Mouse (Mus musculus) embryonic facial prominence, embryonic 14.5 days (tissue): ENCODE data around the gene Gdpd3. TPM values are rescaled to one million over a fixed set of nuclear protein-coding genes. Genes with fewer than 3 reads are reported as not detected.
"Not testable (repeated sequence)": the region's sequence is repeated elsewhere in the genome, so short reads cannot be mapped to it uniquely, and the experiment has no call there.

Experiments
- ATAC-seq: fragments of 200-750 bp; cut with Nextera tagmentation; 2 replicates; pipeline ENCODE4 v1.8.0; 2017; ENCODE audit warnings: low read depth, moderate number of reproducible peaks, moderate TSS enrichment
- DNase-seq: peaks from one replicate; pipeline ENCODE4 v3.0.0-alpha.2; 2015; ENCODE audit warnings: low spot score
- H3K27ac ChIP-seq: fragments of 300-500 bp; sonication (generic); replicated peaks from 2 replicates; pipeline ENCODE4 v1.5.1; 2014; ENCODE audit warnings: low read depth, mild to moderate bottlenecking, low read length, moderate library complexity
- H3K27me3 ChIP-seq: fragments of 300-500 bp; sonication (generic); replicated peaks from 2 replicates; pipeline ENCODE4 v1.6.1; 2014; ENCODE audit warnings: low read length; ENCODE audit not compliant: control insufficient read depth, insufficient read depth
- H3K36me3 ChIP-seq: fragments of 300-500 bp; sonication (generic); 2 replicates; pipeline ENCODE4 v1.6.1; 2014; ENCODE audit warnings: low read length, mixed read lengths; ENCODE audit not compliant: control insufficient read depth, insufficient read depth
- H3K4me1 ChIP-seq: fragments of 300-500 bp; sonication (generic); 2 replicates; pipeline ENCODE4 v1.6.1; 2014; ENCODE audit warnings: antibody characterized with exemption, low read length; ENCODE audit not compliant: control insufficient read depth, insufficient read depth
- H3K4me2 ChIP-seq: fragments of 300-500 bp; sonication (generic); 2 replicates; pipeline ENCODE4 v1.6.1; 2014; ENCODE audit warnings: low read depth, mild to moderate bottlenecking, low read length, moderate library complexity, mixed read lengths
- H3K4me3 ChIP-seq: fragments of 300-500 bp; sonication (generic); 2 replicates; pipeline ENCODE4 v1.5.1; 2014; ENCODE audit warnings: low read depth, mild to moderate bottlenecking, low read length
- H3K9ac ChIP-seq: fragments of 300-500 bp; sonication (generic); 2 replicates; pipeline ENCODE4 v1.6.1; 2014; ENCODE audit warnings: low read depth, mild to moderate bottlenecking, low read length, moderate library complexity, mixed read lengths
- H3K9me3 ChIP-seq: fragments of 300-500 bp; sonication (generic); 2 replicates; pipeline ENCODE4 v1.6.1; 2016; ENCODE audit warnings: low read length; ENCODE audit not compliant: control insufficient read depth
- WGBS: fragments of 180-500 bp; shearing (Covaris S2); extraction: QIAGEN DNeasy Blood & Tissue Kit; methylation state at CpG from one replicate; pipeline ENCODE4 v1.1.7; 2014; 5-methylcytosine and 5-hydroxymethylcytosine counted together
- polyA plus RNA-seq: library from polyadenylated mRNA; unstranded; fragments of >200 nt; fragmentation: Nextera tagmentation; extraction: Ambion mirVana; gene quantifications from 2 replicates; pipeline ENCODE4 v1.2.1, GENCODE M21; 2014

The Gdpd3 gene
- 2.1 and 5.1 TPM in 2 replicates for polyA plus RNA-seq

DNA sequence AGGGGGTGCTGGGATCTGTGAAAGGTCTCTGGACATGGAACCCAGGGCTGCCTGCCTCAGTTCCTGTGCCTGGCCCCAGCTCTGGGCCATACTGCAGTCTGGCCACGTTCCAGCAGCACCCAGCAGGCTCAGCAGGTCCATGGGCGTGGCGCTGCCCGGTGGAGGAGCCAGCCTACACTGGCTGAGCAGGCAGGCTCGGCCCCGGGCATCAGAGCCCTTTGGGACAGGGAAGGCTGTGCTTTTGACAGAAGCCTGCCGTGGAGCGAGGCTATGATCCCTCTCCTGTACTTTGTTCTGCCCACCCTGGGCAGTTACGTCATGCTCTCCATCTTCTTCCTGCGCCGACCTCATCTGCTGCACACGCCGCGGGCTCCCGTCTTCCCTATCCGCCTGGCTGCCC lies at the start of gene Gdpd3:
Gene Gdpd3 (plus strand): TSS at position 134 of the 400 bp plus-strand sequence.
- no peaks in the 10 kb centered on the region for H3K27me3 ChIP-seq
- ATAC-seq (no peak), DNase-seq (no peak)
- H3K36me3 ChIP-seq: peaks cover 83% of the 10 kb centered on the region
- no peak within 1 kb of the TSS for H3K27ac ChIP-seq
- 98% methylated on average over 12 of the region's 16 CpGs for WGBS
- H3K9ac ChIP-seq: no peak within 1 kb of the TSS
- H3K4me3 ChIP-seq: no peak within 1 kb of the TSS
- 0 out of 2 replicates have a peak, but pooled peaks cover 2% of the 10 kb centered on the region for H3K4me1 ChIP-seq
- no peaks in the 10 kb centered on the region for H3K9me3 ChIP-seq
- no peak within 1 kb of the TSS for H3K4me2 ChIP-seq

DNA sequence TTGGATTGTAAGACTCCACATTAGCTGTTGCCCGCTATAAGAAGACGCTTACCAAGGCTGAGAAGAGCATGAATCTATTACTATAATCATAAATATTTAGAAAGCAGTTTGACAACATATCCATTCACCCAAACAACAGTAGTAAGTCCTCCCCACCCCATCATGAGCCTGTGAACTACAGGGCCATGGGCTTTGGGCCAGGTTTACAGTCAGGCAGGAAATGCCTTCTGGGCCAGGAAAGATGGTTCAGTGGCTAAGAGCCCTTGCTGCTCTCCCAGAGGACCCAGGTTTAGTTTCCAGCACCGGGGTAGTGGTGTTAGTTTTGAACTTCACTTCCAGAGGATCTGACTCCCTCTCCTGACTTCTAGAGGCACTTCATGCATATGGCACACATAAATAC lies 48.6 kb upstream of the Gdpd3 start:
- DNase-seq (no peak), ATAC-seq (no peak)
- Histone ChIP-seq H3K36me3 (no peaks in the 10 kb centered on the region), H3K4me2 (no peak overlapping the region), H3K27me3 (no peaks in the 10 kb centered on the region), H3K9me3 (no peaks in the 10 kb centered on the region), H3K4me3 (no peak overlapping the region), H3K9ac (no peak overlapping the region), H3K27ac (no peak overlapping the region), H3K4me1 (no peaks in the 10 kb centered on the region)
- 80% methylated on average over 3 of the region's 3 CpGs for WGBS

DNA sequence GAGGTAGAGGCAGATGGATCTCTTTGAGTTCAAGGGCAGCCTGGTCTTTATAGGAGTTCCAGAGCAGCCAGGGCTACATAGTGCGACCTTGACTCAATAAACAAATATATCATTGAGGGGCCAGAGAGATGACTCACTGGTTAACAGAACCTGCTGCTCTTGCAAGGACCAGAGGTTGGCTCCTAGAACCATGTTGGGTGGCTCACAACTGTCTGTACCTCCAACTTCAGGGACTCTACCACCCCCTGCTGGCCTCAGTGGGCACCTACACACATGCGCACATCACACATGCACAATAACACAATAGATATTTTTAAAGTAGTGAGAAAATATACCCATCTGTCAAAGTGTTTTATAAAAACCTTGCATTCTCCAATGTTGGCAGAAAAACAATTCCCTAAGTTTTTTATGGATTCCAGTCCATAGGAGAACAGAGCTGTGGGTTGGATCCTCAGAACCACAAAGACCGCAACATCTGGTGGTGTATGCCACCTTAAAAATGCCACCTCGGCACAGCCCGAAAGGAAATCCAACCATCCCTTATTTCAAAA lies 47.3 kb upstream of the Gdpd3 start:
- no peaks in the 10 kb centered on the region for H3K9me3 ChIP-seq
- no peaks in the 10 kb centered on the region for H3K36me3 ChIP-seq
- WGBS: 94% methylated on average over 5 of the region's 5 CpGs
- no peak overlapping the region for H3K9ac ChIP-seq
- no peak overlapping the region for H3K4me3 ChIP-seq
- no peaks in the 10 kb centered on the region for H3K27me3 ChIP-seq
- H3K27ac ChIP-seq: no peak overlapping the region
- ATAC-seq (no peak), DNase-seq (no peak)
- no peak overlapping the region for H3K4me2 ChIP-seq
- H3K4me1 ChIP-seq: no peaks in the 10 kb centered on the region

- H3K9me3 ChIP-seq: no peaks in the 10 kb centered on the region
- no peak for DNase-seq
- H3K36me3 ChIP-seq: no peaks in the 10 kb centered on the region
- 82% methylated on average over 12 of the region's 13 CpGs for WGBS
- H3K4me3 ChIP-seq: no peak overlapping the region
- H3K4me1 ChIP-seq: no peaks in the 10 kb centered on the region
- no peak for ATAC-seq
- H3K27ac ChIP-seq: no peak overlapping the region
- H3K9ac ChIP-seq: no peak overlapping the region
- H3K4me2 ChIP-seq: no peak overlapping the region
- no peaks in the 10 kb centered on the region for H3K27me3 ChIP-seq
Measured at GRCm38 (mm10) chr7:126721635-126722034, 44.5 kb upstream of the Gdpd3 start.

DNA sequence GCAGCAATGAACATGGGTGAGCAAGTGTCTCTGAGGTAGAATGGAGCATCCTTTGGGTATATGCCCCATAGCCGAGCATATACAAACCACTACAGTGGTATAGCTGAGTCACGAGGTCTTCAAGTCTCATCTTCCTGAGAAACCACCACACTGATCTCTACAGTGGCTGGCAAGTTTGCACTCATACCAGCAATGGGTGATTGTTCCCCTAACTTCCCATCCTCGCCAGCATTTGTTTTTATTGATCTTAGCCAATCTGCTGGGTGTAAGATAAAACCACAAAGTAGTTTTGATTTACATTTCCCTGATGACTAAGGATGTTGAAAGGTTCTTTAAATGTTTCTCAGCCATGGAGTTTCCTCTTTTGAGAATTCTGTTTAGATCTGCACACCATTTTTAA lies 41.1 kb upstream of the Gdpd3 start:
- Histone ChIP-seq H3K27ac (no peak overlapping the region), H3K9me3 (no peaks in the 10 kb centered on the region), H3K4me3 (no peak overlapping the region), H3K27me3 (no peaks in the 10 kb centered on the region), H3K4me1 (no peaks in the 10 kb centered on the region), H3K4me2 (no peak overlapping the region), H3K36me3 (no peaks in the 10 kb centered on the region), H3K9ac (no peak overlapping the region)
- ATAC-seq (no peak), DNase-seq (no peak)
- WGBS: 69% methylated on average over 3 of the region's 3 CpGs

- no peak overlapping the region for H3K9ac ChIP-seq
- H3K4me3 ChIP-seq: no peak overlapping the region
- no peaks in the 10 kb centered on the region for H3K27me3 ChIP-seq
- whole genome bisulfite sequencing: 78% methylated on average over 5 of the region's 5 CpGs
- no peaks in the 10 kb centered on the region for H3K9me3 ChIP-seq
- DNase-seq (no peak), ATAC-seq (no peak)
- no peak overlapping the region for H3K27ac ChIP-seq
- no peaks in the 10 kb centered on the region for H3K4me1 ChIP-seq
- no peak overlapping the region for H3K4me2 ChIP-seq
- no peaks in the 10 kb centered on the region for H3K36me3 ChIP-seq
Measured at GRCm38 (mm10) chr7:126725667-126726066, 40.5 kb upstream of the Gdpd3 start.

DNA sequence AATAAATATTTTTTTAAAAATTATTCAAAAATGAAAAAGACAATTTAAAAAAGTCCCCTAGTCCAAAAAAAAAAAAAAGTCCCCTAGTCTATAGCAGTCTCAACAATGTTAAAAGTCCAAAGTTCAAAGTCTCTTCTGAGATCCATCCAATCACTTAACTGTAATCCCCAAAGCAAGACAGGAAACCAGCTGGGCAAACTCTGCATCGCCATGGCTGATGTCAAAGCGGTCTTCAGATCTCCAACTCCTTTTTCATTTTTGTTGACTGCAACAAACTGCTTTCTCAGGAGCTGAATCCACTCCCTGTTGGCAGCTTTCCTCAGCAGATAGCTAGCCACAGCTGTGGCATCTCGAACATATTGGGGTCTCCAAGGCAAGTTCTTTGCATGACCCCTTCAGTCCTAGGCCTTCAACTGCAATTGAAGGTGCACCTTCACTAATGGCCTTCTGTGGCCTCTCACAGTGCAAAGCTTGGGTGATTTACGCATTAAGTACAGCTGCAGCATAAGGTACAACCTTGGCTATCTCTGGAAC lies 35.8 kb upstream of the Gdpd3 start:
- H3K4me1 ChIP-seq, H3K27ac ChIP-seq, DNase-seq, H3K9ac ChIP-seq, H3K27me3 ChIP-seq, H3K4me2 ChIP-seq, H3K9me3 ChIP-seq, H3K36me3 ChIP-seq, ATAC-seq, H3K4me3 ChIP-seq: not testable (repeated sequence)
- WGBS: 75% methylated on average over 4 of the region's 4 CpGs

DNA sequence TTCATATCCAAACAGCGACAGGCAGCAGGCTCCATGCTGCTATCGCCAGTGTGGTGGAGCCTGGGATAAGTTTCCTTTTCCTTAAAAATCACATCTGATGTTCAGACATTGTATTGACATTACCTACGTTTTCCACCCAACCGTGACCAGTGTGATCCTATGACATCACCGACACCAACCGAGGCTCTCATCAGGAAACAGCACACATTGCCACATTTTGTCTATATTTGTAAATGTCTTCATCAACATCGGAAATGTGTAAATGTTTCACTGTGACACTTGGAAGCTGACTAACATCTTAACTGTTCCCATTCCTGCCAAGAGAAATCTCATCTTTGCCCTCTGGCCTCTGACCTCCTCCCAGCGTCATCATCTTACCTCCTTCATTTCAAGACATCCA lies 30.0 kb upstream of the Gdpd3 start:
- Histone ChIP-seq H3K4me3 (no peak overlapping the region), H3K36me3 (no peaks in the 10 kb centered on the region), H3K9ac (no peak overlapping the region), H3K27ac (no peak overlapping the region), H3K9me3 (no peaks in the 10 kb centered on the region), H3K27me3 (no peaks in the 10 kb centered on the region), H3K4me2 (no peak overlapping the region), H3K4me1 (no peaks in the 10 kb centered on the region)
- 68% methylated on average over 8 of the region's 8 CpGs for WGBS
- DNase-seq (no peak), ATAC-seq (no peak)

GRCm38 (mm10) chr7:126739551-126739950 lies 26.6 kb upstream of the Gdpd3 start:
- Histone ChIP-seq H3K27ac (no peak overlapping the region), H3K4me1 (no peaks in the 10 kb centered on the region), H3K4me3 (no peak overlapping the region), H3K36me3 (no peaks in the 10 kb centered on the region), H3K9me3 (no peaks in the 10 kb centered on the region), H3K4me2 (no peak overlapping the region), H3K9ac (no peak overlapping the region), H3K27me3 (no peaks in the 10 kb centered on the region)
- DNase-seq: no peak
- WGBS: 85% methylated on average over 17 of the region's 17 CpGs
- no peak for ATAC-seq
